Mouse (Mus musculus) neural tube, embryonic 12.5 days (tissue): ENCODE measurements at regions not wholly inside any gene's neighbourhood (a gene's known extent, or its start where the extent isn't known, plus 50 kb on each side); places are given as distances from the start of the nearest gene placed in this dataset.

ENCODE experiments used
- ATAC-seq: fragments of 200-750 bp; cut with Nextera tagmentation; 2 replicates; pipeline ENCODE4 v1.8.0; 2017; ENCODE audit warnings: low read depth, mild to moderate bottlenecking, moderate TSS enrichment, moderate library complexity; ENCODE audit not compliant: low FRiP score
- H3K27ac ChIP-seq: fragments of 300-500 bp; sonication (generic); 2 replicates; pipeline ENCODE4 v1.5.1; 2016
- H3K27me3 ChIP-seq: fragments of 300-500 bp; sonication (generic); replicated peaks from 2 replicates; pipeline ENCODE4 v1.6.1; 2016; ENCODE audit warnings: mild to moderate bottlenecking
- H3K36me3 ChIP-seq: fragments of 300-500 bp; sonication (generic); 2 replicates; pipeline ENCODE4 v1.6.1; 2016; ENCODE audit warnings: mild to moderate bottlenecking
- H3K4me1 ChIP-seq: fragments of 300-500 bp; sonication (generic); 2 replicates; pipeline ENCODE4 v1.6.1; 2016
- H3K4me2 ChIP-seq: fragments of 300-500 bp; sonication (generic); replicated peaks from 2 replicates; pipeline ENCODE4 v1.6.1; 2016; ENCODE audit warnings: mild to moderate bottlenecking
- H3K4me3 ChIP-seq: fragments of 300-500 bp; sonication (generic); 2 replicates; pipeline ENCODE4 v1.5.1; 2016
- H3K9ac ChIP-seq: fragments of 300-500 bp; sonication (generic); 2 replicates; pipeline ENCODE4 v1.6.1; 2016; ENCODE audit warnings: mild to moderate bottlenecking
- H3K9me3 ChIP-seq: fragments of 300-500 bp; sonication (generic); 2 replicates; pipeline ENCODE4 v1.6.1; 2016; ENCODE audit warnings: mild to moderate bottlenecking
- WGBS: fragments of 180-500 bp; shearing (Covaris S2); methylation state at CpG from one replicate; pipeline ENCODE4 v1.1.7; 2016; 5-methylcytosine and 5-hydroxymethylcytosine counted together

GRCm38 (mm10) chr2:173978138-173978765, 97.9 kb upstream of the Stx16 start:
- WGBS: 72% methylated on average over 13 of the region's 13 CpGs
- ATAC-seq: no peak
- Histone ChIP-seq H3K27me3 (no peaks in the 10 kb centered on the region), H3K9me3 (peaks cover 21% of the 10 kb centered on the region), H3K4me2 (no peak overlapping the region), H3K9ac (no peak overlapping the region), H3K27ac (no peak overlapping the region), H3K36me3 (no peaks in the 10 kb centered on the region), H3K4me1 (peaks cover 4% of the 10 kb centered on the region; the same call in 1 of the 2 replicates), H3K4me3 (no peak overlapping the region)

- ATAC-seq: no peak
- H3K4me2 ChIP-seq: no peak overlapping the region
- H3K9me3 ChIP-seq: no peaks in the 10 kb centered on the region
- H3K27ac ChIP-seq: no peak overlapping the region
- 90% methylated on average over 9 of the region's 9 CpGs for WGBS
- H3K4me3 ChIP-seq: no peak overlapping the region
- H3K36me3 ChIP-seq: no peaks in the 10 kb centered on the region
- H3K4me1 ChIP-seq: peaks cover 4% of the 10 kb centered on the region; the same call in 1 of the 2 replicates
- H3K27me3 ChIP-seq: no peaks in the 10 kb centered on the region
- no peak overlapping the region for H3K9ac ChIP-seq
Measured at GRCm38 (mm10) chr2:173981036-173981435, 95.1 kb upstream of the Stx16 start.

- Histone ChIP-seq H3K4me1 (peaks cover 14% of the 10 kb centered on the region), H3K9me3 (no peaks in the 10 kb centered on the region), H3K4me3 (no peak overlapping the region), H3K36me3 (no peaks in the 10 kb centered on the region), H3K9ac (no peak overlapping the region), H3K27me3 (no peaks in the 10 kb centered on the region), H3K27ac (no peak overlapping the region), H3K4me2 (no peak overlapping the region)
- ATAC-seq: no peak
- WGBS: 86% methylated on average over 7 of the region's 7 CpGs
Measured at GRCm38 (mm10) chr2:173987516-173987915, 88.6 kb upstream of the Stx16 start.

GRCm38 (mm10) chr2:173987921-173988320, 88.2 kb upstream of the Stx16 start:
- no peak overlapping the region for H3K27ac ChIP-seq
- H3K4me1 ChIP-seq: peaks cover 14% of the 10 kb centered on the region
- H3K27me3 ChIP-seq: no peaks in the 10 kb centered on the region
- no peaks in the 10 kb centered on the region for H3K36me3 ChIP-seq
- ATAC-seq: no peak
- H3K9me3 ChIP-seq: no peaks in the 10 kb centered on the region
- H3K9ac ChIP-seq: no peak overlapping the region
- H3K4me3 ChIP-seq: no peak overlapping the region
- 90% methylated on average over 8 of the region's 8 CpGs for WGBS
- H3K4me2 ChIP-seq: no peak overlapping the region

GRCm38 (mm10) chr2:173988641-173989336, 87.3 kb upstream of the Stx16 start:
- H3K4me2 ChIP-seq: no peak overlapping the region
- H3K9ac ChIP-seq: no peak overlapping the region
- no peak overlapping the region for H3K27ac ChIP-seq
- no peaks in the 10 kb centered on the region for H3K27me3 ChIP-seq
- peaks cover 17% of the 10 kb centered on the region for H3K4me1 ChIP-seq
- H3K9me3 ChIP-seq: no peaks in the 10 kb centered on the region
- H3K36me3 ChIP-seq: no peaks in the 10 kb centered on the region
- 81% methylated on average over 11 of the region's 11 CpGs for WGBS
- no peak for ATAC-seq
- H3K4me3 ChIP-seq: no peak overlapping the region

- H3K36me3 ChIP-seq: no peaks in the 10 kb centered on the region
- H3K4me1 ChIP-seq: peaks cover 26% of the 10 kb centered on the region
- no peak overlapping the region for H3K4me2 ChIP-seq
- 89% methylated on average over 4 of the region's 4 CpGs for WGBS
- H3K27me3 ChIP-seq: no peaks in the 10 kb centered on the region
- no peaks in the 10 kb centered on the region for H3K9me3 ChIP-seq
- H3K27ac ChIP-seq: no peak overlapping the region
- no peak for ATAC-seq
- no peak overlapping the region for H3K9ac ChIP-seq
- no peak overlapping the region for H3K4me3 ChIP-seq
Measured at GRCm38 (mm10) chr2:173990664-173991063, 85.4 kb upstream of the Stx16 start.

GRCm38 (mm10) chr2:173991447-173991846, 84.7 kb upstream of the Stx16 start:
- H3K4me1 ChIP-seq: peaks cover 26% of the 10 kb centered on the region
- H3K9ac ChIP-seq: no peak overlapping the region
- no peak for ATAC-seq
- no peak overlapping the region for H3K4me3 ChIP-seq
- H3K27ac ChIP-seq: peak overlapping the region; percentile 33; the same call in 1 of the 2 replicates
- no peak overlapping the region for H3K4me2 ChIP-seq
- H3K27me3 ChIP-seq: no peaks in the 10 kb centered on the region
- WGBS: 64% methylated on average over 15 of the region's 15 CpGs
- no peaks in the 10 kb centered on the region for H3K36me3 ChIP-seq
- H3K9me3 ChIP-seq: no peaks in the 10 kb centered on the region

- Histone ChIP-seq H3K27ac (peak overlapping the region; percentile 33; the same call in 1 of the 2 replicates), H3K4me2 (no peak overlapping the region), H3K9me3 (no peaks in the 10 kb centered on the region), H3K27me3 (no peaks in the 10 kb centered on the region), H3K9ac (no peak overlapping the region), H3K4me1 (peaks cover 26% of the 10 kb centered on the region), H3K36me3 (no peaks in the 10 kb centered on the region), H3K4me3 (no peak overlapping the region)
- 48% methylated on average over 5 of the region's 5 CpGs for WGBS
- ATAC-seq: peak; percentile 29; the same call in 1 of the 2 replicates
Measured at GRCm38 (mm10) chr2:173992041-173992440, 84.1 kb upstream of the Stx16 start.

- Histone ChIP-seq H3K4me1 (peaks cover 26% of the 10 kb centered on the region), H3K9ac (no peak overlapping the region), H3K9me3 (no peaks in the 10 kb centered on the region), H3K27ac (no peak overlapping the region), H3K27me3 (no peaks in the 10 kb centered on the region), H3K4me2 (no peak overlapping the region), H3K4me3 (no peak overlapping the region), H3K36me3 (no peaks in the 10 kb centered on the region)
- 78% methylated on average over 5 of the region's 5 CpGs for WGBS
- ATAC-seq: no peak
Measured at GRCm38 (mm10) chr2:173993431-173993955, 82.6 kb upstream of the Stx16 start.

GRCm38 (mm10) chr2:173994301-173995073, 81.6 kb upstream of the Stx16 start:
- Histone ChIP-seq H3K9me3 (no peaks in the 10 kb centered on the region), H3K4me1 (peaks cover 26% of the 10 kb centered on the region), H3K4me2 (no peak overlapping the region), H3K27me3 (no peaks in the 10 kb centered on the region), H3K27ac (peak overlapping the region; percentile 6; the same call in 1 of the 2 replicates), H3K9ac (no peak overlapping the region), H3K36me3 (no peaks in the 10 kb centered on the region), H3K4me3 (no peak overlapping the region)
- WGBS: 31% methylated on average over 13 of the region's 13 CpGs
- ATAC-seq: no peak

- H3K9me3 ChIP-seq: peaks cover 14% of the 10 kb centered on the region
- H3K36me3 ChIP-seq: no peaks in the 10 kb centered on the region
- H3K4me1 ChIP-seq: peaks cover 20% of the 10 kb centered on the region
- no peak overlapping the region for H3K9ac ChIP-seq
- ATAC-seq: no peak
- 90% methylated on average over 8 of the region's 8 CpGs for WGBS
- H3K27me3 ChIP-seq: no peaks in the 10 kb centered on the region
- no peak overlapping the region for H3K4me3 ChIP-seq
- no peak overlapping the region for H3K27ac ChIP-seq
- H3K4me2 ChIP-seq: no peak overlapping the region
Measured at GRCm38 (mm10) chr2:174004666-174005065, 71.4 kb upstream of the Stx16 start.

- WGBS: 18% methylated on average over 2 of the region's 2 CpGs
- H3K4me3 ChIP-seq: no peak overlapping the region
- peaks cover 20% of the 10 kb centered on the region for H3K4me1 ChIP-seq
- H3K27me3 ChIP-seq: no peaks in the 10 kb centered on the region
- no peaks in the 10 kb centered on the region for H3K36me3 ChIP-seq
- peak overlapping the region; percentile 74 for H3K27ac ChIP-seq
- ATAC-seq: no peak
- no peak overlapping the region for H3K9ac ChIP-seq
- peak overlapping the region; percentile 28; the same call in 1 of the 2 replicates for H3K4me2 ChIP-seq
- H3K9me3 ChIP-seq: peaks cover 14% of the 10 kb centered on the region
Measured at GRCm38 (mm10) chr2:174007976-174008349, 68.1 kb upstream of the Stx16 start.
